Comparison of ENCODE assay signal across 8 mouse cellular contexts in genomic region chr2:122377215-122377674, GRCm38 (mm10). TPM values are rescaled to one million over a fixed set of nuclear protein-coding genes. Genes with fewer than 3 reads are reported as not detected.
DNase-seq lines count a peak whose midpoint lies in the region; ATAC-seq and TF ChIP-seq lines count a peak whose summit lies in the region.

No protein-coding gene starts in this region.

- H3K4me3 ChIP-seq in G1E (ENCODE audit: low read depth, low read length): peak overlapping the region; percentile 71
- peak overlapping the region; percentile 49 for H3K4me3 ChIP-seq in forebrain, postnatal 0 days (ENCODE audit: low read depth, low read length)
- H3K4me3 ChIP-seq in lung, embryonic 16.5 days (ENCODE audit: low read length): peak overlapping the region; percentile 74

- under 1% methylated on average over 28 of the region's 28 CpGs for WGBS in forebrain, postnatal 0 days
- under 1% methylated on average over 28 of the region's 28 CpGs for WGBS in lung, embryonic 16.5 days

- TF ChIP-seq CTCF in G1E (IDR thresholded peaks at IDR 0.05; ENCODE audit: low read depth, low read length): no peak
- no peak for TF ChIP-seq CTCF in forebrain, postnatal 0 days (IDR thresholded peaks at IDR 0.05; ENCODE audit: low read depth)

- H3K36me3 ChIP-seq in G1E (replicated peaks): no peaks in the 10 kb centered on the region
- H3K36me3 ChIP-seq in forebrain, postnatal 0 days (ENCODE audit: insufficient read depth): no peaks in the 10 kb centered on the region
- H3K36me3 ChIP-seq in lung, embryonic 16.5 days (ENCODE audit: control insufficient read depth, insufficient read depth, low read length): no peaks in the 10 kb centered on the region

- peak; percentile 77 for DNase-seq in G1E (ENCODE audit: low spot score)
- peak; percentile 95 to 96 for DNase-seq in cerebellum, adult 18-20 months
- DNase-seq in forebrain, postnatal 0 days: peak; percentile 98
- peak; percentile 99 for DNase-seq in layer of hippocampus, adult 9-10 months (ENCODE audit: low spot score)
- peak; percentile 99 for DNase-seq in ovary, postnatal 10 days (ENCODE audit: low spot score)
- DNase-seq in thymus, postnatal 10 days (ENCODE audit: low spot score in 2 of 2): peak; percentile 97 to 98

- H3K27me3 ChIP-seq in G1E (ENCODE audit: insufficient read depth, low read length): peaks cover 4% of the 10 kb centered on the region
- H3K27me3 ChIP-seq in forebrain, postnatal 0 days (ENCODE audit: insufficient read depth, low read length): no peaks in the 10 kb centered on the region
- H3K27me3 ChIP-seq in lung, embryonic 16.5 days (ENCODE audit: control insufficient read depth, insufficient read depth, low read depth, low read length): no peaks in the 10 kb centered on the region

- ATAC-seq in G1E (ENCODE audit: extremely low read depth, insufficient number of reproducible peaks, low FRiP score, poor library complexity, severe bottlenecking): peak; percentile 60
- peak; percentile 89 for ATAC-seq in forebrain, postnatal 0 days
- peak; percentile 51 to 63 for ATAC-seq in hematopoietic stem cell, adult 5-6 weeks (replicated peaks in 1 of 2; ENCODE audit: insufficient read depth in 1 of 2, low FRiP score in 2 of 2, low TSS enrichment in 1 of 2, low read depth in 1 of 2, poor library complexity in 2 of 2, severe bottlenecking in 2 of 2)
- peak; percentile 89 for ATAC-seq in lung, embryonic 16.5 days (ENCODE audit: low read depth)

- H3K4me2 ChIP-seq in forebrain, postnatal 0 days (ENCODE audit: low read depth): peak overlapping the region; percentile 36
- peak overlapping the region; percentile 59 for H3K4me2 ChIP-seq in lung, embryonic 16.5 days (ENCODE audit: low read depth, low read length)

- peaks cover 31% of the 10 kb centered on the region for H3K4me1 ChIP-seq in G1E (ENCODE audit: insufficient read depth, low read depth, low read length)
- 0 out of 2 replicates have a peak, but pooled peaks cover 3% of the 10 kb centered on the region for H3K4me1 ChIP-seq in forebrain, postnatal 0 days (ENCODE audit: insufficient read depth)
- H3K4me1 ChIP-seq in lung, embryonic 16.5 days (replicated peaks; ENCODE audit: control insufficient read depth, insufficient read depth, low read length): peaks cover 4% of the 10 kb centered on the region

- H3K9me3 ChIP-seq in G1E (replicated peaks): no peaks in the 10 kb centered on the region
- H3K9me3 ChIP-seq in forebrain, postnatal 0 days (ENCODE audit: low read length): no peaks in the 10 kb centered on the region
- no peaks in the 10 kb centered on the region for H3K9me3 ChIP-seq in lung, embryonic 16.5 days (ENCODE audit: control insufficient read depth, low read length)

- H3K27ac ChIP-seq in forebrain, postnatal 0 days (ENCODE audit: low read depth, low read length): peak overlapping the region; percentile 91
- peak overlapping the region; percentile 95 for H3K27ac ChIP-seq in lung, embryonic 16.5 days (ENCODE audit: low read length)

- H3K9ac ChIP-seq in forebrain, postnatal 0 days: peak overlapping the region; percentile 70
- H3K9ac ChIP-seq in lung, embryonic 16.5 days (ENCODE audit: low read length): peak overlapping the region; percentile 80

RNA-seq across cellular contexts. Expression of gene Shf, which starts 8.3 kb away (rescaled TPM):
- total RNA-seq in G1E (2014; fragmentation: Nextera tagmentation) (not detected in 2 replicates), G1E (2017) (0.22 and 0.35 TPM in 2 replicates)
- 0.27 and 0.54 TPM in 2 replicates for polyA plus RNA-seq in G1E (2012)
- 69.3 and 70.7 TPM in 2 replicates for total RNA-seq in forebrain, postnatal 0 days (2014; rRNA removed)
- 6.7 and 7.7 TPM in 2 replicates for polyA plus RNA-seq in forebrain, postnatal 0 days (2015; fragmentation: Nextera tagmentation; extraction: Ambion mirVana)
- total RNA-seq in hematopoietic stem cell, adult 5-6 weeks (2017): 2.8 and 4.7 TPM in 2 replicates
- polyA plus RNA-seq in lung, embryonic 16.5 days (2015; fragmentation: Nextera tagmentation; extraction: Ambion mirVana): 2.5 and 2.9 TPM in 2 replicates

RNA-seq across cellular contexts. Expression of gene Slc28a2, which starts 49.0 kb away (rescaled TPM):
- 0.19 TPM in 1 of 2 replicates, not detected in the other for total RNA-seq in G1E (2014; fragmentation: Nextera tagmentation)
- total RNA-seq in G1E (2017): 0.05 and 0.06 TPM in 2 replicates
- polyA plus RNA-seq in G1E (2012): 0.01 TPM in 1 of 2 replicates, not detected in the other
- total RNA-seq in forebrain, postnatal 0 days (2014; rRNA removed): 0.05 and 0.15 TPM in 2 replicates
- polyA plus RNA-seq in forebrain, postnatal 0 days (2015; fragmentation: Nextera tagmentation; extraction: Ambion mirVana): 0.08 and 0.15 TPM in 2 replicates
- total RNA-seq in hematopoietic stem cell, adult 5-6 weeks (2017): 25.6 and 36.6 TPM in 2 replicates
- 0.14 and 0.24 TPM in 2 replicates for polyA plus RNA-seq in lung, embryonic 16.5 days (2015; fragmentation: Nextera tagmentation; extraction: Ambion mirVana)

Comparison
In these comparisons a context has a peak if more than half of its experiments do, and no peak if none do; other contexts are left out.
1. Peak in every context shown above with its lines: DNase-seq, ATAC-seq, H3K4me3 ChIP-seq and H3K27ac ChIP-seq.
2. RNA of gene Shf, which starts 8.3 kb away (total RNA-seq): 69.3 to 70.7 TPM in forebrain, postnatal 0 days; 2.8 to 4.7 TPM in hematopoietic stem cell, adult 5-6 weeks and 0.22 to 0.35 TPM in G1E; every median in the first group is over 10 times any median in the second.
3. RNA of gene Slc28a2, which starts 49.0 kb away (total RNA-seq): 25.6 to 36.6 TPM in hematopoietic stem cell, adult 5-6 weeks; 0.05 to 0.19 TPM in G1E and 0.05 to 0.15 TPM in forebrain, postnatal 0 days; every median in the first group is over 10 times any median in the second.